Mouse (Mus musculus) E14TG2a.4 (cell line): Measurements from ENCODE around the gene Fgd2.
"Not testable (repeated sequence)": the region's sequence is repeated elsewhere in the genome, so short reads cannot be mapped to it uniquely, and the experiment has no call there.

Experiments
- H3K27me3 ChIP-seq: 2 replicates; pipeline ENCODE4 v1.6.1; 2014; ENCODE audit warnings: low read length, control low read depth; ENCODE audit not compliant: insufficient read depth
- H3K36me3 ChIP-seq: 2 replicates; pipeline ENCODE4 v1.6.1; 2014; ENCODE audit warnings: low read length, control low read depth; ENCODE audit not compliant: insufficient read depth
- H3K4me1 ChIP-seq: replicated peaks from 2 replicates; pipeline ENCODE4 v1.6.1; 2014; ENCODE audit warnings: low read depth, low read length, control low read depth
- H3K4me3 ChIP-seq: replicated peaks from 2 replicates; pipeline ENCODE4 v1.5.1; 2014; ENCODE audit warnings: mild to moderate bottlenecking, low read length
- H3K9me3 ChIP-seq: 2 replicates; pipeline ENCODE4 v1.6.1; 2014; ENCODE audit warnings: low read length, control low read depth
- CTCF ChIP-seq: conservative IDR thresholded peaks from 2 replicates; pipeline ENCODE4 v1.5.1; 2014; ENCODE audit warnings: low read length
- NANOG ChIP-seq: IDR thresholded peaks from 2 replicates; pipeline ENCODE4 v1.6.1; 2014; ENCODE audit warnings: borderline replicate concordance, low read length, mixed read lengths
- POU5F1 ChIP-seq: IDR thresholded peaks from 2 replicates; pipeline ENCODE4 v1.6.1; 2014; ENCODE audit warnings: low read length, borderline replicate concordance

The Fgd2 gene

DNA sequence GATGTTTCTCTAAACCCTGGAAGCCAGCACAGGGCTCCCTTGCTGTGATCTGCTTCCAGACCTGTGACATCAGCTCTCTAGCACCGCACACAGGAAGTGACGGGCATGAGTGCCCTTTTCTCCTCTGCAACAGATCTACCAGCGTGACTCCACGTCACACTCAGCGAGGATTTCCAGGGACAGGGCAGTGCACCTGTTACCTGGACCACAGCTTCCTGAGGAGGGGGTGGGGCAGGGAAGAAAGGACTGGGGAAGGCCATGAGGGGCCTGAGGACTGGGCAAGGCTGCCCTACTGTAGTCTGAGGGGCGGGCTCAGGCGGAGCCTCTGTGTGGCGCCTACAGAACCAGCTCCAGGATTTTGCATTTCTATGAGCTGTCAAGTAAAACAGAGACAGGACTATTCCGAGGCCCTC, 19.1 kb upstream of the Fgd2 start:
- Histone ChIP-seq H3K4me3 (peak overlapping the region; percentile 49), H3K4me1 (peaks cover 77% of the 10 kb centered on the region), H3K36me3 (peaks cover 66% of the 10 kb centered on the region), H3K9me3 (no peaks in the 10 kb centered on the region), H3K27me3 (no peaks in the 10 kb centered on the region)
- peak; percentile 22; the same call in 1 of the 2 replicates for TF ChIP-seq CTCF
- no peak for TF ChIP-seq NANOG
- TF ChIP-seq POU5F1: no peak

DNA sequence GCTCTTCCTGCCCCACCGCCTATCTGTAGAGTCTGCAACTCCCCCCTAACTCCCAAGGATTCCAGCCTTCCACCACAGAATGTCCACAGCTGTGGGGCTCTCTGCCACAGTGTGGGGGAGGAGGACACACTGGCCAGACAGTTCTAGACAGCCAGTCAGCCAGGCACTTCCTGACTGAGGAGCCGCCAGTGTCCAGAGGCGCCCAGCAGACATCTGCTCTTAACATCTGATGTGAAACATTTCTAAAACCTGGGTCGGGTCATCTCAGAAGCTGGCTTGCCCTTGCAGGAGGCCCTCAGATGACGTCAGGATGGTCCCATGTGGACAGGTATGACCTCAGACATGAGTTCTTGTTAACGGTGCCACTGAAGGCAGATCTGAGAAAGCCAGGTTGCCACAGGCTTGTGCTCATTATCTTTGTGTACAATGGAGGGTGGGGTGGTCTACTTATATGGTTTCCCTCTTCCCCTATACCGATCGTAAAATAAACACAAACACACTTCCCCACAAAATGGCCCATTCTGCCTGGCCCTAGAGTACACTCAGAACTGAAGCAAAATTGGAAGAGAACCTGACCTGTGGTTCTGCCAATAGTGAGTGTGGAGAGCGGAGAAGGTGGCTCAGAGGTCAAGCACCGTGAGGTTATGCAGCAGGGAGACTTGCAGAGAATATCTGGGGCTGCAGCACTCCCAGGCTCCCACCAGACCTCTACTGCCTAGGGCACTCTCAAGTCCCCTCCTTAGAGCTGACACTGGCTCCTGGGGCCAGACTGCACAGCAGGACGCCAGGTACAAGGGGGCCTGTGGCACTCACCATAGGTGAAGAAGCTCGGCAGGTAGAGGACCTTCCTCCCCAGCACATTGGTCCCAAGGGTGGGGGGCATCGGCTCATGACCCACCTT, 18.5 kb upstream of the Fgd2 start:
- H3K36me3 ChIP-seq: peaks cover 59% of the 10 kb centered on the region
- H3K9me3 ChIP-seq: no peaks in the 10 kb centered on the region
- TF ChIP-seq CTCF (no peak), POU5F1 (no peak), NANOG (no peak)
- H3K4me3 ChIP-seq: peak overlapping the region; percentile 49
- peaks cover 78% of the 10 kb centered on the region for H3K4me1 ChIP-seq
- no peaks in the 10 kb centered on the region for H3K27me3 ChIP-seq

DNA sequence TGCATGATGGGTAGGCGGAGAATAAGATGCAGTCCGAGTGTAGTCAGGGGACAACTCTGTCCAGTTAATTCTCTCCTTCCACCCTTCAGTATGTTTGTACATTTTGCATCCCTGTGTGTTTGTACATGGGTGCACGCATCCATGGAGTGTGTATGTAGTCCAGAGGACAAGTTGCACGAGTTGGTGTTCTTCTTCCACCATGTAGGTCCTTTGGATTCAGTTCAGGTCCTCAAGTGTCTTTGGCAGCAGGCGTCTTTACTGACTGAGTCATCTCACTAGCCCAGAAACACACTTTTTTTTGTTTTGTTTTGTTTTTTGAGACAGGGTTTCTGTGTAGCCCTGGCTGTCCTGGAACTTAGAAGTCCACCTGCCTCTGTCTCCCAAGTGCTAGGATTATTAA, 17.5 kb upstream of the Fgd2 start:
- Histone ChIP-seq H3K27me3 (no peaks in the 10 kb centered on the region), H3K9me3 (no peaks in the 10 kb centered on the region), H3K36me3 (peaks cover 50% of the 10 kb centered on the region), H3K4me1 (peaks cover 81% of the 10 kb centered on the region), H3K4me3 (no peak overlapping the region)
- TF ChIP-seq POU5F1: no peak
- no peak for TF ChIP-seq CTCF
- no peak for TF ChIP-seq NANOG

DNA sequence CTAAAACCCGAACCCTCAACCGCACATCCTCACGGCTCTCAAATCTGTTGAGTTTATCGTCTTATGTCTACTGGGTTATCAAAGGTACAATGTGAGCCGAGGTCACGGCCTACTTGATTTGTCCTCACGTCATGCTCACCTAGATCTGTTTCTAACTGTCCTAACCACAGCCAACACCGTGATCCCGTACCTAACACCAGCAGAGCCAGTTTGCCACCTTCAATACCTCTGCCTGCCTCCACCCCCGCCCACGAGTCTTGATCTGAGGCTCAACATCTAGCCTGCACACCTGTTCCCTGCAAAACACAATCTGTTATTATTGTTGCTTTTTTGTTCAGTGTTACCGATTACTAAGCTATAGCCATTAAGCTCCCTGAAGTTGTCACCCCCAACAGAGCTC, 15.4 kb upstream of the Fgd2 start:
- TF ChIP-seq CTCF (no peak), NANOG (no peak), POU5F1 (no peak)
- peaks cover 29% of the 10 kb centered on the region for H3K36me3 ChIP-seq
- peaks cover 78% of the 10 kb centered on the region for H3K4me1 ChIP-seq
- no peaks in the 10 kb centered on the region for H3K27me3 ChIP-seq
- H3K4me3 ChIP-seq: no peak overlapping the region
- H3K9me3 ChIP-seq: no peaks in the 10 kb centered on the region

DNA sequence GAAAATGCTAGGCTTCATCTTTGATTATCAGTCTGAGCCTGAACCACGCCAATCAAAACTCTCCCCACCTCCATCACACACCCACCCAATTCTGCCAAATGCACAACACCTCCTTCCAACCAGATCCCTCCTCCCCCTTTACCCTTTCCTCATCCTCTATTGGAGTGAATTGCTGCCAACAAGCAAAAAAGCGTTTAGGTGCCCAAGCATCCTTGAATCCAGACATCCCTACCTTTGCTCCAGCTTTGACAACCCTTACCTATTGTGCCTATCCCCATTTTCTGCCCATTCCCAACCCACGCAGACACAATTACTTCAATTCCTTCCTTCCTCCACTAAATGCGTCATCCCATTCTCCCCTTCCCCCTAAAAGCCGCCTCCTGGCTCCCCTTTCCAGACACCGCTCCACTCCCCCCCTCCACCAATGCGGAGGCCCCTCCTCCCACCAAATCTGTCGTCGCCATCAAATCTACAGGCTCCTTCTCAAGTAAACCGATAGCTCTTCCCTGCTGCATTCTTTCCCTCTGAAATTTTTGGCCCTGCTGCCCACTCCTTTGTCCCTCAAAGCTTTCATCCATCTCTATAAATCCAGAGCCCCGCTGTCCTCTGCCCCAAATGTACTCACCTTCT, 14.1 kb upstream of the Fgd2 start:
- peaks cover 78% of the 10 kb centered on the region for H3K4me1 ChIP-seq
- no peak for TF ChIP-seq CTCF
- TF ChIP-seq NANOG: no peak
- peaks cover 25% of the 10 kb centered on the region for H3K36me3 ChIP-seq
- no peaks in the 10 kb centered on the region for H3K27me3 ChIP-seq
- peak overlapping the region; percentile 89 for H3K4me3 ChIP-seq
- no peaks in the 10 kb centered on the region for H3K9me3 ChIP-seq

DNA sequence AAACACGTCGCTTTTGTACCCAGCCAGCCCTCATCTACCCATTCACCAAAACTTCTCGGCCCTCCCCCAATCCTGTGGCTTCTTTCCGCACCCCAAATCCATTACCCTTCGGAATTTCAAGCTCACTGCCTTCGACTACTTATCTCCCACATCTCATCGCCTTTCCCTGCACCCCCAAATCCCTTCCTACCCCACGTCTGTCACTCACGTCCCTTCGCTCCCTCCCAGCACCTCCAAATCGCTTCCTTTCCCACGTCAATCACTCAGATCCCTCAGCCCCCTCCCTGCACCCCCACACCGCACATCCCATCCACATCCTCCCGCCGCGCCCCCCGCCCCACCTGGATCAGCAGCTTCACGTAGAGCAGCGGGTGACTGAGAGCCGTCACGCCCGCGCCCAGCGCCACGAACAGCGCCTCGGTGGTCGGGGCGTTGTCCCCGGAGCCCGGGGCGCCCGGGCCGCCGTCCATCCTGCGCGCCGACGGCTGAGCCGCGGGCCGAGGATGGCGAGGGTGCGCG, 13.5 kb upstream of the Fgd2 start:
- TF ChIP-seq NANOG: no peak
- TF ChIP-seq POU5F1: no peak
- TF ChIP-seq CTCF: no peak
- H3K36me3 ChIP-seq: peaks cover 25% of the 10 kb centered on the region
- no peaks in the 10 kb centered on the region for H3K27me3 ChIP-seq
- H3K4me3 ChIP-seq: peak overlapping the region; percentile 89
- H3K9me3 ChIP-seq: no peaks in the 10 kb centered on the region
- peaks cover 73% of the 10 kb centered on the region for H3K4me1 ChIP-seq

DNA sequence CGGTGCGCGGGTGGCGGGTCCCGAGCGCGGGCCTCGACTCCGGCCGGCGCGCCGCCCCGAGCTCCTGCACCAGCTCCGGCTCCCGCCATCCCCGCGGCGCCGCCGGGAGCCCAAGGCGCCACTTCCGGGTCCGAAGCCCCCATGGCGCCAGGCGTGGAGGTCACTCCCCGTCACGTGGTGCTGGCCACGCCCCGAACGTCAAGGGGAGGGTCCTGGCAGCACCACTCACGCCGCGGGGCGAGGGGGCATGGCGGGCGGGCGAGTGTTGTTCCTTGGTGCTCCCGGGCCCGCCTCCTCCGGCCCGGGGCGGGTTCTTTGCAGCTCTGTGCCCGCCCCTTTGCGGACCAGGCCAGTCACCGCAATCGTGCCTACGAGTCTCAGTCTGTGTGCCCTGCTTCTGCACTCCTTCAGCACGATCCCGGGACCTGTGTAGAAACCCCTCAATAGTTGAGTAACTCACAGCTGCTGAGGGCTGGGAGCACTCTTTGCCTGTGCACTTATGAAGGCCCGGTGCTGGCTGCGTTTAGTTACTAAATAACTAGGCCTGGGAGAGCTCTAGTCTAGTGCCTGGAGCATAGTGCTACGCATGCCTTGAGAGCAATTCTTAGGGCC, 13.0 kb upstream of the Fgd2 start, which contains the start of gene Mtch1:
Gene Mtch1 (minus strand): TSS at position 290 of the 612 bp plus-strand sequence.
- Histone ChIP-seq H3K36me3 (peaks cover 22% of the 10 kb centered on the region), H3K9me3 (no peaks in the 10 kb centered on the region), H3K4me3 (peak within 1 kb of the TSS; percentile 89), H3K27me3 (no peaks in the 10 kb centered on the region), H3K4me1 (peaks cover 67% of the 10 kb centered on the region)
- TF ChIP-seq CTCF (no peak), POU5F1 (no peak), NANOG (no peak)

DNA sequence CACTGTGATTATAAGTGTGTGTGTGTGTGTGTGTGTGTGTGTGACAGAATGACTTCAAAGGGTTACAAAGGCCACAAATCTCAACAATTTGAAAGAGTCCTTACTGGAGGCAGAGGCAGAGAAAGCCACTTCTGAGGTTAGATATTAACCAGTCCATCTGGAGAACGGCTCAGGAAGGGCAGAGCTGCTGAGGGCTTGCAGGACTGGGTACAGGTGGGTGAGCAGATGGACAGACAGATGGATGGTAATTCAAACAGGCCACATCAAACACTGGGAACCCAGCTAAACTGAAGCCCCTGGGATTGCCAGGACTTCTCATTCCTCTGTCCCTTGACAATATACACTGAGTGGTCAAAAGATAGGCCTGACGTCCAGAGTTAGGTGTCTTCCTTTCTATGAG, 11.7 kb upstream of the Fgd2 start:
- Histone ChIP-seq H3K27me3 (no peaks in the 10 kb centered on the region), H3K4me3 (no peak overlapping the region), H3K36me3 (peaks cover 10% of the 10 kb centered on the region), H3K9me3 (no peaks in the 10 kb centered on the region), H3K4me1 (peaks cover 58% of the 10 kb centered on the region)
- TF ChIP-seq POU5F1: no peak
- TF ChIP-seq NANOG: no peak
- no peak for TF ChIP-seq CTCF

DNA sequence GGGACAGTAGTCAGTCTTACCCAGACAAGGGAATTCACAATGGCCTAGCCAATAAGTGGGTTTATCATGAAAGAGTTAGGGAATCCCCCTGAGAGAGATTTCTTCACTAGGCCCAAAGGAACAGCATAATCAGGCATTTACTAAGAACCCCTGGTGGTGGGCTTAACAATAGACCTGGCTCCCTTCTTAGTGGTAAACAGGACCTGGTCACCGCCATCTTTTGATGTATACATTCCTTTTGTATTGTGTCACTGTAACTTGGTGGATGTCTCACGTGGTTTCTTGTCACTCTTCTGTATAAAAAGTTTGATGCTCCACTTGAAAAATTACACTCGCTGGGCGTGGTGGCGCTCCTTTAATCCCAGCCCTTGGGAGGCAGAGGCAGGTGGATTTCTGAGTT, 9.7 kb upstream of the Fgd2 start:
- H3K9me3 ChIP-seq, H3K27me3 ChIP-seq, H3K4me3 ChIP-seq, H3K36me3 ChIP-seq: not testable (repeated sequence)
- H3K4me1 ChIP-seq: peaks cover 53% of the 10 kb centered on the region
